Mouse (Mus musculus) embryonic facial prominence, embryonic 12.5 days (tissue): ENCODE measurements at regions not wholly inside any gene's neighbourhood (a gene's known extent, or its start where the extent isn't known, plus 50 kb on each side); places are given as distances from the start of the nearest gene placed in this dataset.

ENCODE experiments used
- ATAC-seq: fragments of 200-750 bp; cut with Nextera tagmentation; 2 replicates; pipeline ENCODE4 v1.8.0; 2017; ENCODE audit not compliant: insufficient number of reproducible peaks, insufficient read depth, low FRiP score, low TSS enrichment
- H3K27ac ChIP-seq: fragments of 300-500 bp; sonication (generic); 2 replicates; pipeline ENCODE4 v1.5.1; 2016; ENCODE audit warnings: mild to moderate bottlenecking
- H3K27me3 ChIP-seq: fragments of 300-500 bp; sonication (generic); 2 replicates; pipeline ENCODE4 v1.6.1; 2016; ENCODE audit warnings: mild to moderate bottlenecking, moderate library complexity
- H3K36me3 ChIP-seq: fragments of 300-500 bp; sonication (generic); 2 replicates; pipeline ENCODE4 v1.6.1; 2016; ENCODE audit warnings: mild to moderate bottlenecking
- H3K4me1 ChIP-seq: fragments of 300-500 bp; sonication (generic); 2 replicates; pipeline ENCODE4 v1.6.1; 2016
- H3K4me2 ChIP-seq: fragments of 300-500 bp; sonication (generic); replicated peaks from 2 replicates; pipeline ENCODE4 v1.6.1; 2016; ENCODE audit warnings: mild to moderate bottlenecking, moderate library complexity
- H3K4me3 ChIP-seq: fragments of 300-500 bp; sonication (generic); 2 replicates; pipeline ENCODE4 v1.5.1; 2016; ENCODE audit warnings: mild to moderate bottlenecking
- H3K9ac ChIP-seq: fragments of 300-500 bp; sonication (generic); 2 replicates; pipeline ENCODE4 v1.6.1; 2016; ENCODE audit warnings: mild to moderate bottlenecking, moderate library complexity
- H3K9me3 ChIP-seq: fragments of 300-500 bp; sonication (generic); 2 replicates; pipeline ENCODE4 v1.6.1; 2016; ENCODE audit warnings: mild to moderate bottlenecking, moderate library complexity
- WGBS: fragments of 180-500 bp; shearing (Covaris S2); methylation state at CpG from one replicate; pipeline ENCODE4 v1.1.7; 2016; 5-methylcytosine and 5-hydroxymethylcytosine counted together

- Histone ChIP-seq H3K27ac (peak overlapping the region; percentile 36; the same call in 1 of the 2 replicates), H3K4me3 (no peak overlapping the region), H3K4me1 (peaks cover 16% of the 10 kb centered on the region), H3K36me3 (no peaks in the 10 kb centered on the region), H3K4me2 (no peak overlapping the region), H3K27me3 (0 out of 2 replicates have a peak, but pooled peaks cover 13% of the 10 kb centered on the region), H3K9ac (no peak overlapping the region), H3K9me3 (no peaks in the 10 kb centered on the region)
- no peak for ATAC-seq
- WGBS, result 23% methylated on average over 14 of the region's 14 CpGs
These were observed 87.4 kb upstream of the Habp2 start for GRCm38 (mm10) chr19:56199401-56200150.

- Histone ChIP-seq H3K9ac (no peak overlapping the region), H3K36me3 (no peaks in the 10 kb centered on the region), H3K27me3 (0 out of 2 replicates have a peak, but pooled peaks cover 13% of the 10 kb centered on the region), H3K4me2 (no peak overlapping the region), H3K9me3 (no peaks in the 10 kb centered on the region), H3K4me1 (peaks cover 13% of the 10 kb centered on the region), H3K27ac (no peak overlapping the region), H3K4me3 (no peak overlapping the region)
- 82% methylated on average over 9 of the region's 9 CpGs for WGBS
- no peak for ATAC-seq
These were observed 85.8 kb upstream of the Habp2 start for GRCm38 (mm10) chr19:56201007-56201682.

GRCm38 (mm10) chr19:56201738-56202480, 85.0 kb upstream of the Habp2 start:
- H3K27ac ChIP-seq, result no peak overlapping the region
- no peak overlapping the region for H3K9ac ChIP-seq
- 0 out of 2 replicates have a peak, but pooled peaks have one; percentile 31 for ATAC-seq
- 0 out of 2 replicates have a peak, but pooled peaks cover 5% of the 10 kb centered on the region for H3K27me3 ChIP-seq
- H3K36me3 ChIP-seq, result no peaks in the 10 kb centered on the region
- H3K4me3 ChIP-seq, result no peak overlapping the region
- peaks cover 12% of the 10 kb centered on the region for H3K4me1 ChIP-seq
- no peak overlapping the region for H3K4me2 ChIP-seq
- H3K9me3 ChIP-seq, result no peaks in the 10 kb centered on the region

GRCm38 (mm10) chr19:56202481-56203130, 84.3 kb upstream of the Habp2 start:
- no peak for ATAC-seq
- Histone ChIP-seq H3K9me3 (no peaks in the 10 kb centered on the region), H3K4me2 (no peak overlapping the region), H3K4me3 (no peak overlapping the region), H3K27me3 (0 out of 2 replicates have a peak, but pooled peaks cover 4% of the 10 kb centered on the region), H3K9ac (no peak overlapping the region), H3K4me1 (peaks cover 12% of the 10 kb centered on the region), H3K27ac (no peak overlapping the region), H3K36me3 (no peaks in the 10 kb centered on the region)
- WGBS, result 67% methylated on average over 9 of the region's 9 CpGs

GRCm38 (mm10) chr19:56218536-56218935, 68.4 kb upstream of the Habp2 start:
- Histone ChIP-seq H3K9me3 (no peaks in the 10 kb centered on the region), H3K27me3 (no peaks in the 10 kb centered on the region), H3K9ac (no peak overlapping the region), H3K4me2 (no peak overlapping the region), H3K36me3 (no peaks in the 10 kb centered on the region), H3K27ac (no peak overlapping the region), H3K4me3 (no peak overlapping the region), H3K4me1 (peaks cover 13% of the 10 kb centered on the region)
- ATAC-seq, result no peak
- WGBS, result 82% methylated on average over 6 of the region's 6 CpGs

GRCm38 (mm10) chr19:56220724-56221407, 66.1 kb upstream of the Habp2 start:
- Histone ChIP-seq H3K36me3 (no peaks in the 10 kb centered on the region), H3K4me2 (no peak overlapping the region), H3K4me1 (peaks cover 24% of the 10 kb centered on the region), H3K27me3 (0 out of 2 replicates have a peak, but pooled peaks cover 2% of the 10 kb centered on the region), H3K4me3 (no peak overlapping the region), H3K9me3 (no peaks in the 10 kb centered on the region), H3K27ac (no peak overlapping the region), H3K9ac (no peak overlapping the region)
- ATAC-seq, result no peak
- 50% methylated on average over 15 of the region's 15 CpGs for WGBS

GRCm38 (mm10) chr19:56222496-56222895, 64.4 kb upstream of the Habp2 start:
- Histone ChIP-seq H3K27ac (peak overlapping the region; percentile 37; the same call in 1 of the 2 replicates), H3K9ac (no peak overlapping the region), H3K9me3 (no peaks in the 10 kb centered on the region), H3K36me3 (no peaks in the 10 kb centered on the region), H3K27me3 (0 out of 2 replicates have a peak, but pooled peaks cover 2% of the 10 kb centered on the region), H3K4me2 (no peak overlapping the region), H3K4me3 (no peak overlapping the region), H3K4me1 (peaks cover 24% of the 10 kb centered on the region)
- ATAC-seq, result no peak
- WGBS, result 41% methylated on average over 4 of the region's 4 CpGs

- Histone ChIP-seq H3K4me2 (no peak overlapping the region), H3K36me3 (no peaks in the 10 kb centered on the region), H3K4me1 (peaks cover 24% of the 10 kb centered on the region), H3K27ac (no peak overlapping the region), H3K27me3 (0 out of 2 replicates have a peak, but pooled peaks cover 2% of the 10 kb centered on the region), H3K9ac (no peak overlapping the region), H3K9me3 (no peaks in the 10 kb centered on the region), H3K4me3 (no peak overlapping the region)
- WGBS, result 20% methylated on average over 7 of the region's 7 CpGs
- no peak for ATAC-seq
These were observed 61.9 kb upstream of the Habp2 start for GRCm38 (mm10) chr19:56225039-56225438.

- WGBS, result 81% methylated on average over 3 of the region's 3 CpGs
- H3K4me1 ChIP-seq, result peaks cover 24% of the 10 kb centered on the region
- no peak for ATAC-seq
These were observed 61.4 kb upstream of the Habp2 start for GRCm38 (mm10) chr19:56225518-56225917.

GRCm38 (mm10) chr19:56228586-56228985, 58.4 kb upstream of the Habp2 start:
- Histone ChIP-seq H3K27me3 (0 out of 2 replicates have a peak, but pooled peaks cover 2% of the 10 kb centered on the region), H3K4me3 (no peak overlapping the region), H3K9ac (no peak overlapping the region), H3K9me3 (peaks cover 3% of the 10 kb centered on the region; the same call in 1 of the 2 replicates), H3K4me1 (peaks cover 29% of the 10 kb centered on the region), H3K27ac (no peak overlapping the region), H3K4me2 (no peak overlapping the region), H3K36me3 (no peaks in the 10 kb centered on the region)
- no peak for ATAC-seq

More at GRCm38 (mm10) chr19:56225518-56225917, 61.4 kb upstream of the Habp2 start:
- Histone ChIP-seq H3K27ac (no peak overlapping the region), H3K4me3 (no peak overlapping the region), H3K9me3 (no peaks in the 10 kb centered on the region), H3K27me3 (0 out of 2 replicates have a peak, but pooled peaks cover 2% of the 10 kb centered on the region), H3K4me2 (no peak overlapping the region), H3K36me3 (no peaks in the 10 kb centered on the region), H3K9ac (no peak overlapping the region)
